16 mouse cellular contexts compared by ENCODE assay signal in the genomic region with DNA sequence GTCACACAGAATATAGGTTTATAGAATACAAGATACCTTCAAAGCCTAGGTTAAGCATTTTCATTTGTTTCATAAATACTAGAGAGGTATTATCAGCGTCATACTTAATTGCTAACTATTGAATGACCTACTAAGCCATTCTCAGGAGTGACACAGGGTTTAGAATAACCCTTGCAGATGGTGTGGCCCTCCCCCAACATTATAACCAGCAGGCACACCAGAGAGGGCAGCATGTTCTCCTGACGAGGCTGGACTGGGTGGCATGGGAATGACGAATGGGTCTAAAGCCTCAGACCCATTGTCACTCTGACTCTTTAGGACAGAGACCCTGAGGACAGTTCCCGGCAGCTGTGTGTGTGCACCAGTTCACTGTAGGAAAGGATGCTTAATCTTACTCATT.
"Had no signal": no experiment of that assay in that cellular context is flagged by ENCODE, and none has a peak within 500 bp of the region (broad histone marks: within the 10 kb centered on the region; RNA-seq: fewer than 3 reads in every experiment).

No protein-coding gene starts in this region.

- H3K27ac ChIP-seq: neural tube, embryonic 13.5 days; neural tube, embryonic 15.5 days; stomach, embryonic 15.5 days; stomach, postnatal 0 days had no signal

- H3K4me1 ChIP-seq: neural tube, embryonic 13.5 days had no signal

- DNase-seq: retina, postnatal 1 day; right cerebral cortex, adult 18-20 months; right cerebral cortex, postnatal 14 days; right cerebral cortex, postnatal 25 days; right cerebral cortex, postnatal 4 days; spleen, adult 18-20 months; thymus, adult 18-20 months; thymus, adult 2 months; thymus, postnatal 14 days; thymus, postnatal 25 days; thymus, postnatal 36 days; thymus, postnatal 4 days had no signal

- H3K4me2 ChIP-seq: neural tube, embryonic 13.5 days; neural tube, embryonic 15.5 days; stomach, embryonic 15.5 days had no signal

- H3K27me3 ChIP-seq: neural tube, embryonic 13.5 days; neural tube, embryonic 15.5 days; stomach, embryonic 15.5 days had no signal

- H3K9ac ChIP-seq: neural tube, embryonic 13.5 days; neural tube, embryonic 15.5 days; stomach, embryonic 15.5 days had no signal

- H3K36me3 ChIP-seq: neural tube, embryonic 13.5 days; neural tube, embryonic 15.5 days; stomach, embryonic 15.5 days had no signal

- H3K9me3 ChIP-seq: neural tube, embryonic 13.5 days; neural tube, embryonic 15.5 days; stomach, embryonic 15.5 days had no signal

- H3K4me3 ChIP-seq: neural tube, embryonic 13.5 days; neural tube, embryonic 15.5 days; stomach, embryonic 15.5 days had no signal
